Mouse (Mus musculus): ENCODE data around the gene Fyttd1. TPM values are rescaled to one million over a fixed set of nuclear protein-coding genes. Genes with fewer than 3 reads are reported as not detected.
"Not testable (repeated sequence)": the region's sequence is repeated elsewhere in the genome, so short reads cannot be mapped to it uniquely, and the experiment has no call there.

The Fyttd1 gene
- total RNA-seq, 2 experiments from 2014 or later: 115 to 122 TPM

DNA sequence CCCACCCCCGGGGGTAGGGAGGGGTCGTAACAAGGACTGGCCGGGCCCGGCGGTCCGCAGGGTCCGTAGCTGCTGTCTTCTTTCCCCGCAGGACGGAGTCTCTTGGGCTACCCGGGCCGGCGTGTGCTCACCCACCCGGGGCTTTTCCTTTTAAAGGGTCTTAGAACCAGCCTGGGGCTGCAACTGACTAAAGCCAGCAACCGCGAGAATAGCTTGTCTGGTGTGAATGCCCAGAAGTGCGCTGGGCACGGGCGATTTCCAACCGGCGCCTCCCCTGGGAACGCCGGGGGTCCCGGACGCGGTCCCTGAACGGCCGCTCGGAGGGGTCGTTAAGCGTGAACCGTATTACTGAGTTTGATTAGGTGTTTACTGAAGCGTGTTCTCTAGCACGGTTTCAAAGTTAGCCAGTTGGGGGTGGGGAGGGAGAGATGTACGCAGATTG, 878 bp downstream of the Fyttd1 start:
- no peak for DNase-seq (ENCODE audit: extremely low spot score in 1 of 2, low spot score in 1 of 2)

DNA sequence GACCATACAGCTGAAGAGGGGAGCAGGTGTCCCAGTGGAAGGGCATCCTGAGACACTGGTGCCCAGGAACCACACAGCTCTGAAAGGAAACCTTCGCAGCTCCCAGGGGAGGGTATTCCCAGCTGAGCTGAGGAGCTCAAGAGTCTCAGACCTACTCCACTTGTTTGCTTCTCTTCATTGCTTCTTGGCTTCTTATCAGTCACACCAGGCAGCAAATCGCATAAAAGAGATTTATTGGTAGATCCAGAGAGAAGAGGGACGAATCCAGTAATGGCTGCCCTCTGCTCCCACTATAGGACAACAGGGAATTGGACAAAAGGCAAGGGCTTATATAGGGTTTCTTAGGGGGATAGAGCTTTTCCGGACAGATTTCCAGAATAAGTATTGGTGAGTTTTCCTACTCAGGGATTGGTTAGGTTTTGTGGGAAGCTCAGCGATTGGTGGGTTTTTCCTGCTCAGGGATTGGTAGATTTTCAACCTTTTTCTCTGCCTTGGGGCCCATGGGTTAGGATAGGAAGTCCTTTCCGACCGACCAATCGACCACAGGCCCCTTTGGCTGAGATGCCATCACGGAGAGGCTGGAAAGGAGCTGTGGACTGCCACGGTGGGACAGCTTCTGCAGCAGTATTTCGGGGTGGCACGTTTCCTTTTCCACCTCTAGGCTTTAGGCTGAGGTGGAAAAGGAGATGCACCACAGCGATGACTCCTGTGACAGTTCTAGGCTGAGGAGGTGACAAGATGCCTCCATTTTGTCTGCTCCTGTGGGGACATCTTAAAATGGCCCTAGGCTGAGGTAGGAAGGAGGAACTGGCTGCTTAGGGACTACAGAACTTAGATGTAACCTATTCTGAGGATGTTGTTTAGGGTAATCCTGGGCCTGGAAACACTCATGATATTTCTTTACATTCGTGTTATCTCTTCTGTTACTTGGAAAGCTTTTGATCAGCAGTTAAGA, 1.9 kb downstream of the Fyttd1 start:
- no peak for DNase-seq (ENCODE audit: extremely low spot score in 1 of 2, low spot score in 1 of 2)

DNA sequence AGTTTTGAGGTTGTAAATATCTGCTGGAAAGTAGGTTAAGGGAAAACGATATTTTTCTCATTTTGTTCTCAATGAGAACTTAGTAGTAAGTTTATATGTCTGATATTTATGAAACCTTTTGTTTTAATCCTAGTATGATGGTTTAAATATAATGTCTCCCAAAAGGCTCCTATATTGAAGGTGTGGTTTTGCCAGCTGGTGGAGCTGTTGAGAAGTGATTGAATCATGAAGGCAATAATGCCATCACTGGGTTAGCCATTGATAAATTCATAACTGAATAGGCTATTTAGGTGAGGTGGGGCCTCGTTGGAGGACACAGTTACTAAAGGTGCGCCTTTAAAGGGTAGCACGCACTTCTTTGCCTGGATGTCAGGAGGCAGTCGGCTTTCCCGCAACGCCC, 4.2 kb downstream of the Fyttd1 start:
- DNase-seq (ENCODE audit: extremely low spot score in 1 of 2, low spot score in 1 of 2): no peak

DNA sequence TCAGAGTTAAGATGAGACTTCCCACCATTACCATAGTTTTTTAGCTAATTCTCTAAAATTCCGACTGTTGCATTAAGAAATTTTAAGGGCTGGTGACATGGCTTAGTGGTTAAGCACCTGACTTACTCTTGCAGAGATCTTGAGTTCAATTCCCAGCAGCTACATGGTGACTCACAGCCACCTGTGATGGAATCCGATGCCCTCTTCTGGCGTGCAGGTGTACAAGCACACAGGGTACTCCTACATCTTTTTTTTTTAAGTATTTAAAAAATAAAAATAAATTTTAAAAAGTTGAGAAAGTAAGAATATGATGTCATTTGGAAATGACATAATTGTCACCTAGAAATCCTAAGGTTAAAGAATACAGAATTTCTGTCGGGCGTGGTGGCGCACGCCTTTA, 10.7 kb downstream of the Fyttd1 start:
- no peak for DNase-seq (ENCODE audit: extremely low spot score in 1 of 2, low spot score in 1 of 2)

DNA sequence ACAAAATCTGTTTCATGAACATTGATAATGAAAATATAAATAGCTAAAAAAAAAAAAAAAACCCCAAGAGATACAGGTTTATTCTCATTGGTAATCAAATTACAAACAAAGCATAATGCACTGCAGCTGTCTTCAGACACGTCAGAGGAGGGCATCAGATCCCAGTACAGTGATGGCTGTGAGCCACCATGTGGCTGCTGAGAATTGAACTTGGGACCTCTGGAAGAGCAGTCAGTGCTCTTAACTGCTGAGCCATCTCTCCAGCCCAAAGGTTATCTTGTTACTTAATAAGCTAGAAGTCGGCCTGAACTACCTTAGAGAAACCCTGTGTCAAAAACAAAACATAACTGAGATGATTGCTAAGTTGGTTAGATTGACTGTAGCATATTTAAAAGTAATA, 12.6 kb downstream of the Fyttd1 start:
- DNase-seq (ENCODE audit: extremely low spot score in 1 of 2, low spot score in 1 of 2): no peak

DNA sequence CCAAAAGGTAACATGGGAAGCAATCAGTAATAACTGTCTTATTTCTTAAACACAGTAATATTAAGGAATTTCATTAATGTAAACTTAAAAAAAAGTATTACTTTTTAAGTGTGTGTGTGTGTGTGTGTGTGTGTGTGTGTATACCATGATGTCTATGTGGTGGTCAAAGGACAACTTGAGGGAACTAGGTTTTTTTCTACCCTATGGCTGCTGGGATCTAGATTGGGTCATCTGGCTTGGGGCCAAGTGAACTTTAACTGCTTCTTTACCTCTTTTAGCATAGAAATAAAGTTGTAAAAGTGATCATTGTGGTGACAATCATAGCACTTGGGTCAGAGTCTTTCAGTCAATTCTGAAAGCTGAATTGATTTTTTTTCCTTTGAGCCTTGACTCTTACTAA, 18.8 kb downstream of the Fyttd1 start:
- DNase-seq (ENCODE audit: extremely low spot score in 1 of 2, low spot score in 1 of 2): no peak

DNA sequence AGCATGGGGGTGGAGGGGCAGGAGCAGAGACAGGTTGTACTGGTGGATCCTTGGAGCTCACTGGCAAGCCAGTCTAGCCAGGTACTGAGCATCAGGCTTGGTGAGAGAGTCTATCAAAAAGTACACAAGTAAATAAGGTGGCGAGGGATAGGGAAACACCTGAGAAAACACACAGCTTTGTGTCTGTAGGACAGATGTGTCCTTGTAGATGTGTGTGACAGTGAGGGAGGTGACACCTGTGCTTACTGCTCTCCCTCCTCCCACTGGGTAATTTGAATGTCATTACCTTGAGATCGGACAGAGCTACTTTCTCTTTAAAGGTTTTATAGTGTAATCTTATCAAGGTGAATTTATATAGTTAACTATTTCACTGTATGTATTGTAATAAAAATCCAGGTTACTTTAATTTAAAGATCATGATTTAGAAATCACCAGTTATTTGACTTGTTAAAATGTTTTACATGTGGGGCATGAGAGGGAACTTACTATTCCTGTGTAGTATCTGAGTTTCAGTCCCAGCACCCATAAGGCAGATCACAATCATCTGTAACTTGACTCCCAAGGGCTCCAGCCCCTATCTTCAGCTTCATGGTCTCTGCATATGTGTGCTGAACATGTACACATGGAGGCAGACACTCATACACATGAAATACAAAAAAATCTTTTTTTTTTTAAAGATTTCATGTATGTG, 24.2 kb downstream of the Fyttd1 start:
- DNase-seq (ENCODE audit: extremely low spot score in 1 of 2, low spot score in 1 of 2): no peak

DNA sequence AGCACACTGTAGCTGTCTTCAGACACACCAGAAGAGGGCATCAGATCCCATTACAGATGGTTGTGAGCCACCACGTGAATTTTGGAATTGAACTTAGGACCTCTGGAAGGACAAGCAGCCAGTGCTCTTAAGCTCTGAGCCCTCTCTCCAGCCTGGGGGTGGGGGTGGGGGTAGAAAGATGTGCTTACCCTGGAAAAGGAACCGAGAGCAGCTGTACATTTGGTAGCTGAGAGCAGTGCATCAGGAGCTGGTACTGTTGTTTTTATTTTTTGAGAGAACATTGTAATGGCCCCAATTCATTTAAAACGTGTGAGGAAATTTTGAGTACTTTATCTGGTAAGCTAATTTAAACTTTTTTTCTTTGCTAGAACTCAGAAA, 24.7 kb downstream of the Fyttd1 start:
- no peak for DNase-seq (ENCODE audit: extremely low spot score in 1 of 2, low spot score in 1 of 2)

DNA sequence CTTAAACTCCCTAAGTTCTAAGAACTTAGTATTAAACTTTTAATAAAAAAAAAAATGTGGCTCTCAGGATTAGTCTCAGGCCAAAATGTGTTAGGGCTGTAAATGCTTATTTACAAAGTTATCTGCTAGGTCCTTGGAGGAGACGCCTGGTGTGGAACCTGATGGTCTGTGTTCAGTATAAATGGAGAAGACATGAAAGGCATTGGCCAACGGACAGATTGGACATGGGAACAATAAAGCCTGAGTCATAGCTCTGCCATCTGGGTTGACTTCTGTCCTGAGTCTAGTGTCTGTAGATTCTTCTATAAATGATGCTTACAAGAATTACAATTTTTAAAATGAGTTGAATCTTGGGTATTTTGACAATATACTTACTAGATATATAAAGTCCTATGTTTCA, 28.9 kb downstream of the Fyttd1 start:
- no peak for DNase-seq (ENCODE audit: extremely low spot score in 1 of 2, low spot score in 1 of 2)

DNA sequence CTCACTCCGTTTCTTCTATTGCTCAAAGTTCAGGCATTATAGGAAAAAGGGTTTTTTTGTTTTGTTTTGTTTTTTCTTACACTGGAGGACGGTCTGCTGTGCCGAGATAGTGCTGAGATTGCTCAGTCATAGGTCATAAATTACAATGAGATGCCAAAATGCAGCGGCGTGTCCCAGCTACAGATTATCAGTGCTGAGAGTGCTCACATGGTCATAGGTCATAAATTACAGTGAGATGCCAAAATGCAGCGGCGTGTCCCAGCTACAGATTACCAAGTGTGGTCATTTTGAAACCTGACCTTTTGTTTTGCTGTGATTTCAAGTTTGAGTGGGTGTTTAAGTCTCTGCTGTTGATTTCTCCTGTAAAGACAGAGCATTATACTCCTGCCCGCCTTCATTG, 29.4 kb downstream of the Fyttd1 start:
- no peak for DNase-seq (ENCODE audit: extremely low spot score in 1 of 2, low spot score in 1 of 2)

DNA sequence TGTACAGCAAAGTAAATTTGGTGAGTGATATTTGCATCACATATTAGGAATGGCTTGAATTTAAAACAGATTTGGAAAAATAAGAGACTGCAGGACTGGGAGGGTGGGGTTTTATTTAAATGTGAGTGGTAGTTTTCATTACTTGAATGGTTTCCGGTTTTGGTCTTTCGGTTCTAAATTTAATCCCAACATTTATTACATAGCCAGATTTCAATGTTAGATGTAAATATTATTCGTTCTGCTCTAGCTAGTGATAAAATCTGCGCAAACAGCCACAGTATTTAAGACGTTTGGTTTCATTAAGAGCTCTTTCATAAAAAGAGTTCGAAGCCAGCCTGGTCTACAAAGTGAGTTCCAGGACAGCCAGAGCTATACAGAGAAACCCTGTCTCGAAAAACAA, 35.9 kb downstream of the Fyttd1 start:
- DNase-seq (ENCODE audit: extremely low spot score in 1 of 2, low spot score in 1 of 2): no peak

DNA sequence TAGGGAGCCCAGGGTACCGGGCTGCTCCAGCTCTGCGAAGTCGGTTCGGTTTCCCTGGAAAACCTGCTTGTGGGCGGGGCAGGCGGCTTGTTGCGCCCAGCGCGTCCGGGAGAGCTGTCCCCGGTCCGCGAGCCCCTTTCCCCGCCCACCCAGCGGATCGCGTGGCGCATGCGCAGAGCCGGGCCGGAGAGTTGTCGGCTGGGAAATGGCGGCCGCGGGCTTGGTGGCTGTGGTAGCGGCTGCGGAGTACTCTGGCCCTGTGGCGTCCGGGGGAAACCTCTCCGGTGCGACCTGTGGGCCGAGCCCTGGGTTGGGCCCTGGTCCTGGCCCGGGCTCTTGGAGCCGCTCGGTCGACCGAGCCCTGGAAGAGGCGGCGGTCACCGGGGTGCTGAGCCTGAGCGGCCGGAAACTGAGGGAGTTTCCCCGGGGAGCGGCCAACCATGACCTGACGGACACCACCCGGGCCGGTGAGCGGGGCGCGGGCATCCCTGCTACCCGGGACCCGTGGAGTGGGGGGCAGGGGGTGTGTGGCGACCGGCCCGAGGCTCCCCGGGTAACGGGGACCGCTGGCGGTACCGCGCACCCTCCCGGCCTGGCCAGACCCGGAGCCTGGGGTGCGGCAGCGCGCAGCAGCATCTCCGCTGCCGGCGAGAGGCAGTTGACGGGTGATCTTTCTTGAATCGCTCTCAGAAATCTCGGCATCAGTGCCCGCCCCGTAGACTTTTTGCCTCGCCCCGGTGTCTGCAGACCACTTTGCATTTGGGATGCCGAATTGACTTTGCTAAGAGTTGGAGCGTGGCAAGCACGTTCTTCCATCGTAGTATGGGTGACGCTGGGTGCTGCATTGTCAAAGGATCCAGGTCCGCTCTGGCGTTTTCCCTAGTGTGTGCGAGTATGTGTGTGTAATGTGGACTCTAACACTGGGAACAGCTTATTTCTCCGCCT, 36.9 kb downstream of the Fyttd1 start, which contains the start of gene Lrch3:
TSS of gene Lrch3 (plus strand) at position 164 of the 945 bp plus-strand sequence.
- peak; percentile 93 to 97 for DNase-seq (ENCODE audit: extremely low spot score in 1 of 2, low spot score in 1 of 2)

DNA sequence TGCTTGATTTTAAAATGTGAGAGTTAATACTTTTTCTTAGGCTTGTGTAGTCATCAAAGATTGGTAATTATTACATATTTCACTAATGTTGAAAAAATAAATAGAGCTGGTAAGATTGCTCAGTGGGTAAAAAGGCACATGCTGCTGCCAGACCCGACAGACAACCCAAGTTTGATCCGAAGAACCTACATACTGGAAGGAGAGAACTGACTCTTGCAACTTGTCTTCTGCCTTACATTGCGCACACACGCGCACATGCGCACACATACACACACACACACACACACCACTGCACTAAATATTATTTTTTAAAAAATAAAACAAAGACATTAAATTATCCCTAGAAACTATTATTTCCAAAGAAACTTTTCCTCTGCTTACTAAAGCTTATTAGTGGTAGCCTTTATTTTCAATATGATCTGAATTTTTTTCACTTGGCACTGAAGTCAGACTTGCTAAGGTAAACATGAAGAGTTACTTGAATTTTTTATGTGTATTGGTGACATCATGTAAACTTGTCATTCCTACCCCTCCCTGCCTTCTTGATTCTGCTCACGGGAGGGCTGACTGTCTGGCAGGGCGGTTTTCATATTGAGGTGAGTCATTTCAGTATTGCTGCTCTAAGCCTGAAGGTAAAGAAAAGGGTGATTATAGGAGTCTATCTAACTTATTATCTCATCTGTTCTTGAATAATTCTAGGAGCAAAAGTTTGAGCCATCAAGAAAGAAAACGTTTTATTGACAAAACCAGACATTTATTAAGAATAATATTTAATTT, 38.2 kb downstream of the Fyttd1 start:
- no peak for DNase-seq (ENCODE audit: extremely low spot score in 1 of 2, low spot score in 1 of 2)

DNA sequence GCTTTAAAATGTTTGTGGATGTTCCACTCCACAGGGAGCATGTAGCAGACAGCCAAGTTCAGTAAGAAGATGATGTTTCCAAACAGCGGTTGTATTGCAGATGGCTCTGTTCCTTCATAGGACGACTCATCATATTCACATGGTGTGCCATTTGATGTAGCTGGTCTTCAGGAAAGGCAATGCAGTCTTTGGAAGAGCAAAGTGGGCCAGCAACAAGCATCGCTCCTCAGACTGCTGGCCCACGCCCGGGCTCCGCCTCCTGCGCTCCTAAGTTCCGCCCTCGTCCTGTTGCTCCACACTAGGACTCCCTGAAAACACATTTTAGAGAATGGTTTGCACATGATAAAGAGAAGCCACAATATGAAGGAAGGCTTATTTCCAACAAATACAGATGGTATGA, 49.3 kb downstream of the Fyttd1 start:
- not testable (repeated sequence) for DNase-seq (ENCODE audit: extremely low spot score in 1 of 2, low spot score in 1 of 2)

DNA sequence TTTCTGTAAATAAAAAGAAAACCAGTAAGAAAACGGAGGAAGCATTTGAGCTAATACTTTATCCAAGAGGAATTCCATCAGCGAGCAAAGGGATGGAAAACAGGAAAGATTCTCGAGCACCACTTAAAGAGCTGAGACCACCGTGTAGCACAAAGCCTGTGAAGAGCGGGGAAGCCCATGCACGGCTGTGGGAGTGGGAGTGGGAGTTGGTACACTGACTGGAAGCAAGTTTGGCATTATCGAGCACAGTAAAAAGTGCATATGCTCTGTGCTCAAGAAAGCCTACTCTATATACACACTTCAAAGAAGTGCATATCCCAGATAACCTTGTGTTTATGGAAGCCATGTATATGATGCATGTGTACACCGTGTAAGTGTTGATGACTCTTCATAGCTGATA, 49.7 kb downstream of the Fyttd1 start:
- DNase-seq (ENCODE audit: extremely low spot score in 1 of 2, low spot score in 1 of 2): no peak

DNA sequence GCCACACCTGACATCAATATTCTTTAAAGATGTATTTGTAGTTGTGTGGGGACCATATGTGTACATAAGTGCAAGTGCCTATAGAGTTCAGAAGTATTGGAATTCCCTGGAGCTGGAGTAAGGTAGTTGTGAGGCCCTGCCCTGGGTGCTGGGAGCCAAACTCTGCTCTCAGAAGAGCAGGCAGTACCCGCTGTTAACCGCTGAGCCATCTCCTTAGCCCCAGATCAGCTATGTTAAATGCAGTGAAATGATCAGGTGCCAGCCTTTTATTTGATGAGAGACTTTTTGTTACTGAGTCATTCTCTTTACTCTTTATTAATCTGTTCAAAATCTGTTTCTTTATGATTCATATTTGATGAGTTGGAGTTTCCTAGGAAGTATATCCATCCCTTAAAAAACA, 52.6 kb downstream of the Fyttd1 start:
- no peak for DNase-seq (ENCODE audit: extremely low spot score in 1 of 2, low spot score in 1 of 2)

DNA sequence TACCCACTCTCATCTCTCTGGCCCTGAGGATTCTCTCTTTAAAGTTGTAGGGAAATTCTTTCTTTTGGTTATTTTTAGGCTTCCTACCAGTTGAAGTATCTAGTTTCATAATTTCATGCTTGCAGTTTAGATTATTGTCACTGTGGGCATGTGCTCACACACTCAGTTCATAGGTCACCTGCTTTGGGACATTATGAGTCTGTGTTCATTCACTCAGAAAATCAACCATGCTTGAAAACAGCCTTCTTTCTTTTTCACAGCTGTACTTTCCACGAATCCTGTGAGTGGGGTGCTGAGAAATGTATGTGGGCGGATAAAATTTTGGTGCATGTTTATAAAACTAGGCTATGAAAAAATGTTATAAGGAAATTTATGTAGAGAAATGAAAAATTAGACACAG, 57.2 kb downstream of the Fyttd1 start:
- no peak for DNase-seq (ENCODE audit: extremely low spot score in 1 of 2, low spot score in 1 of 2)

DNA sequence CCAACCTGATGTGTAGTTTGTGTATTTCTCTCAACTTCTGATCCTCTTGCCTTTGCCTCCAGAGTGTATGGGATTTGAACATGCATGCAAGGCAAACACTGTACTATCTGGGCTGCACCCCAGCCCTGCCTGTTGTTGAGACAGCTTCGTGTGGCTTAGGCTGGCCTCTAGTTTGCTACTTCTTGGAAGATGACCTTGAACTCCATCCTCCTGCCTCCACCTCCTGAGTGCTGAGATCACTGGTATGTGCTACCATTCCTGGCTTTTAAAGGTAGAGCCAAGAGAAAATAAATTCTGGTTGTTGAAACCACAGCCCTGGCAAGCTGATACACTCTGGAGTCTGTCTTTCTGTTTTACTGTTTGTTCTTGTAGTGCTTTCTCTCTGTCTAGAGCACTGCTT, 57.8 kb downstream of the Fyttd1 start:
- DNase-seq (ENCODE audit: extremely low spot score in 1 of 2, low spot score in 1 of 2): no peak

DNA sequence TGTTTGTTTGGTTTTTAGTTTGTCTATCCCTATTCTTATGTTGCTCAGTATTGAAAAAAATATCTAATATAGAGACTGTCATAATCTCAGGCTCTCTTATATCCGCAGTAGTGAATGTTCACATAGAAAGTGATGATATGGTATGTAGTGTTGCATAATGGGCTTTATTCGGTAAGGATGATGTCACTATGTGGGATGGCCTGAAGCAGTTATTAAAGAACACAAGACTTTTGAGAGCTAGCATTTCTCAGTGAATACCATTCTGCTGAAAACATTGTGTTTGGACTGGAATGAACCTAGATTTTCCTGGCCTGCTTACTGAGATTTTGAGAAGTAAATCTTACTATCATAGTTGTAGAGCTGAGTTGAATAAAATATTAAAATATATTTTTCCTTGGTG, 60.1 kb downstream of the Fyttd1 start:
- DNase-seq (ENCODE audit: extremely low spot score in 1 of 2, low spot score in 1 of 2): no peak

DNA sequence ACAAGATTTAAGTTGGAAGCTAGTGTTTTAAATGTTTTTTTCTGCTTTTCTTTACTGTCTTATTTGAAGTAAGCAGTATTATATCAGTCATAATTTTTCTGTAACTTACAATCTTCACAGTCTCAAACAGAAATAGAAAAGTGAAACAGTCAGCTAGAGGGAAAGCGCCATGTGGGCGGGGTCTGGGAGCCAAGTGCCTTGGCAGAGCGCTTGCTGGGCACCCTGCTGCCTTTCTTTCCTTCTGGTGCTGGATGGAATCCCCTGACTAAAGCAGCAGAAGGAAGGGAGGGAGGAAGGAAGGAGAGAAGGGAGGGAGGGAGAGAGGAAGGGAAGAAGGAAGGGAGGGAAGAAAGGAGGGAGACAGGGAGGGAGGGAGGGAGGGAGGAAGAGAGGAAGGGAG, 62.0 kb downstream of the Fyttd1 start:
- DNase-seq (ENCODE audit: extremely low spot score in 1 of 2, low spot score in 1 of 2): peak in 1 of 2 experiments; percentile 29
